Mouse (Mus musculus) MEL (cell line): ENCODE measurements at regions not wholly inside any gene's neighbourhood (a gene's known extent, or its start where the extent isn't known, plus 50 kb on each side); places are given as distances from the start of the nearest gene placed in this dataset.

Source experiments
- JUND ChIP-seq: IDR thresholded peaks from 2 replicates; pipeline ENCODE4 v1.6.1; 2011; ENCODE audit warnings: low read depth, mild to moderate bottlenecking, improper control_type of control experiment, low read length
- MXI1 ChIP-seq: IDR thresholded peaks from 2 replicates; pipeline ENCODE4 v1.6.1; 2011; ENCODE audit warnings: mild to moderate bottlenecking, low read depth, low read length, improper control_type of control experiment

DNA sequence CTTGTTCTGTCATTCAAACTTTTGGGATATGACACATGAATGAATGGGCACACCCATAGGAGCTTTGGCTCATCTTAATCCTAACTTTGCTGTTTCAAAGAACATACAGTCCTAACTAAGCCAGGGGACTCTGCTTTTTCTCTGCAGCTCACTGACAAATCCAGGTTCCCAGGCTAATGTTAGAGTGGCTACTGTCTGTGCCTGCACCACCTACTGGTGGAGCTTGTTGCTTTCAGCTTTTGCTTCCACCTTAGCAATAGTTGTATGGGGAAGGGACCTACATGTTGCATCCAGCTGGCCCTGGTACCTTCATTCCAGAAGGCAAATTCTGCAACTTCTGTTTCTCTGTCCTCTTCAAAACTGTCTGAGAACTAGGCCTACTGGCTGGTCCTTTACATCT lies 566.8 kb upstream of the Castor2 start:
- TF ChIP-seq MXI1 (no peak), JUND (no peak)
